Mouse (Mus musculus) brain, embryonic 14.5 days (tissue): Measurements from ENCODE around the gene 1700030K09Rik. TPM values are rescaled to one million over a fixed set of nuclear protein-coding genes. Genes with fewer than 3 reads are reported as not detected.

Experiments used
- DNase-seq: peaks from one replicate; pipeline ENCODE4 v3.0.0-alpha.2; 2011; ENCODE audit warnings: low read depth
- CTCF ChIP-seq: fragments of 200-500 bp; IDR thresholded peaks from 2 replicates; pipeline ENCODE4 v1.5.1; 2012; ENCODE audit warnings: inconsistent platforms, mild to moderate bottlenecking, moderate library complexity, borderline replicate concordance; ENCODE audit not compliant: insufficient read depth, insufficient read length; ENCODE audit errors: extremely low read depth
- POLR2A ChIP-seq: fragments of 200-500 bp; IDR thresholded peaks from 2 replicates; pipeline ENCODE4 v1.6.1; 2012; ENCODE audit warnings: mild to moderate bottlenecking, inconsistent platforms, borderline replicate concordance; ENCODE audit not compliant: poor library complexity, insufficient read depth, insufficient read length, severe bottlenecking; ENCODE audit errors: extremely low read depth
- polyA plus RNA-seq: library from polyadenylated mRNA; depleted of rRNA; stranded (reverse); fragments of >200 nt; gene quantifications from 2 replicates; pipeline ENCODE4 v1.2.3, GENCODE M21; 2012; rRNA removed

The 1700030K09Rik gene
- polyA plus RNA-seq = 17.3 and 18.7 TPM in 2 replicates

GRCm38 (mm10) chr8:72443338-72443993, at the start of gene 1700030K09Rik, which contains the start of gene Calr3:
Gene 1700030K09Rik, plus strand, starts transcription at chr8:72443880.
Gene Calr3, minus strand, starts transcription at chr8:72443870.
- TF ChIP-seq CTCF (no peak), POLR2A (peak; percentile 22; the same call in 1 of the 2 replicates)
- peak; percentile 100 for DNase-seq

DNA sequence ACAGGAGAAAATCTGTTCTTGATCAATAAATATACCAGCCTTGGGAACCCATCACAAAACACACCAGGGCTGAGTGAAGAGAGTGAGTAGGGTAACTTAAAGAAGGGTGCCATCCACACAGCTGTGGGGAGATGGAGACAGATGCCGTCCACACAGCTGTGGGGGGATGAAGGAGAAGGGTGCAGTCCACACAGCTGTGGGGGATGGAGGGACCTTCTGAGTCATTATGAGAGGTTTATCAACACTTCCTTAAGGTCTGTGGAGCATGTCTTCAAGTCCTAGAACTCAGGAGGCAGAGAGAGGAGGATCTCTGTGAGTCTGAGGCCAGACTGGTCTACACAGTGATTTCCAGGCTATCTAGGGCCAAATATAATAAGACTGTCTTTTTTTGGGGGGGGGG, 42.3 kb upstream of the 1700030K09Rik start:
- DNase-seq = no peak
- TF ChIP-seq CTCF = no peak
- TF ChIP-seq POLR2A = no peak

DNA sequence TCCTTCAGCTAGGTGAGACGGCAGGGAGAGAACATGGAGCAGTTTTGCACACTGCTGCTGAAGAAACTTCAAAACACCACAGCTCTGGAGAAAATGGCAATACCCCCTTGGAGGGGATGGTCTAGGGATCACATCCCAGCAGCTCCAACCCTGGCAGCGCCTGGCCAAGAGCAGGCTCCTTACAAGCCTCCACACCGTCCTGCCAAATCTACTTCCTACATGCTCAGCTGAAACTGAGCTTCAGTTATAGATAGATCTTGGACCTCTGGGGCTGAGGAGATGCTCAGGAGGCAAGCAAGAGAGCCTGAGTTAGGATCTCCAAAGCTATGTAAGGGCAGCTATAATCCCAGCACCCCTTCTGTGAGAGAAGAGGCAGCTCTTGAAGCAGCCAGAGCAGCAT, 40.7 kb upstream of the 1700030K09Rik start:
- no peak for TF ChIP-seq POLR2A
- no peak for TF ChIP-seq CTCF
- no peak for DNase-seq

GRCm38 (mm10) chr8:72407878-72408277, 35.8 kb upstream of the 1700030K09Rik start:
- TF ChIP-seq CTCF (no peak), POLR2A (no peak)
- DNase-seq = no peak

- DNase-seq = no peak
- TF ChIP-seq CTCF (no peak), POLR2A (no peak)
Observed at GRCm38 (mm10) chr8:72409443-72409842, 34.2 kb upstream of the 1700030K09Rik start.

GRCm38 (mm10) chr8:72413839-72414238, 29.8 kb upstream of the 1700030K09Rik start:
- no peak for DNase-seq
- TF ChIP-seq POLR2A (no peak), CTCF (no peak)

GRCm38 (mm10) chr8:72415252-72415651, 28.4 kb upstream of the 1700030K09Rik start:
- DNase-seq = no peak
- TF ChIP-seq CTCF = no peak
- no peak for TF ChIP-seq POLR2A

DNA sequence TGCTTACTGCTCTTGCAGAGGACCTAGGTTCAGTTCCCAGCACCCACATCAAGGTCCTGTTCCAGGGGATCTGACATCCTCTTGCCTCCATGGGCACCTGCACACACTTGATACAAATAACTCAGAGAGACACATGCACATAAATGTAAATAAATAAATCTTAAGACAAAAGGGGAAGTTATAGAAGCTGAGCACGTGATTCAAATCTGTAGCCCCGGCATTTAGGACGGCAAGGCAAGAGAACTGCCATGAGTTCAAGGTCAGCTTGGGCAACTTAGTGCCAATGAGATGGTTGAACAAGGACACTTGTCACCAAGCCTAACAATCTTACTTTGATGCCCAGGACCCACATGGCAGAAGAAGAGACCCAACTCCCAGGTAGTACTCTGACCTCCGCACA, 25.6 kb upstream of the 1700030K09Rik start:
- no peak for DNase-seq
- no peak for TF ChIP-seq CTCF
- no peak for TF ChIP-seq POLR2A

DNA sequence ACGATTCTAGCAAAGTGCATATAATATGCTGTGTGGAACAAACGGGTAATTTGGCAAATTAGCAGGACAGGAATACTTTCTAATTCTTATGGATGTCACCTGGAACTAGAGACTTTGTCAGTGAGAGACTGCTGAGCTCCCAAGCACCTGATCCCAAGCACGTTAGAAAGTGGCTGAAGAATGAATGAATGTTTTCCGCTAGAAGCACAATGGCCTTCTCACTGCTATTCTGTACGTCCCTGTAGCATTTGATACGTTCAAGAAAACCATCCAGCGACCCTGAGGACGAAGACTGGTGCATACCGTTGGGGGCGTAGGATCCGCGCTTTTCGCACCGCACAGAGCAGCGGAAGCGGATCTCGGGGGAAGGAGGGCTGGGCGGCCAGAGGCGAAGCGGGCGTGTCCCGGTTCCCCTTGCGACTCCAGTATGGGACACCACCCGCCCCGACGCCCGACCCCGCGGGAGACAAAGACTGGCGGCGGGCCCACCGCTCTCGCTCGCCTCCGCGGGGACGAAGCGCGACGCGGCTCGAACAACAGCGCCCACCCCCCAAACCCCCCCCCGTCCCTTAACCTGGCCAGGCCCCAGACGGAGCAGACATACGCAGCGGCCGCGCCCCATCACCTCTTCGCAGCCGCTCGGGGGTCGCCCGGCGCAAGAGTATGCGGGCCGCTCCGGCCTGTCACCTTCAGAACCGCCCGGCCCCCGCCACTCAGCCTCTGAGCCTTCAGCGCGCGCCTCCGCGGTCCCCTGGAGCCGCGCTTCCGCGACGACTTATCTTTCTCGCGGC, 22.9 kb upstream of the 1700030K09Rik start:
- peak; percentile 51 for DNase-seq
- TF ChIP-seq POLR2A (no peak), CTCF (no peak)

DNA sequence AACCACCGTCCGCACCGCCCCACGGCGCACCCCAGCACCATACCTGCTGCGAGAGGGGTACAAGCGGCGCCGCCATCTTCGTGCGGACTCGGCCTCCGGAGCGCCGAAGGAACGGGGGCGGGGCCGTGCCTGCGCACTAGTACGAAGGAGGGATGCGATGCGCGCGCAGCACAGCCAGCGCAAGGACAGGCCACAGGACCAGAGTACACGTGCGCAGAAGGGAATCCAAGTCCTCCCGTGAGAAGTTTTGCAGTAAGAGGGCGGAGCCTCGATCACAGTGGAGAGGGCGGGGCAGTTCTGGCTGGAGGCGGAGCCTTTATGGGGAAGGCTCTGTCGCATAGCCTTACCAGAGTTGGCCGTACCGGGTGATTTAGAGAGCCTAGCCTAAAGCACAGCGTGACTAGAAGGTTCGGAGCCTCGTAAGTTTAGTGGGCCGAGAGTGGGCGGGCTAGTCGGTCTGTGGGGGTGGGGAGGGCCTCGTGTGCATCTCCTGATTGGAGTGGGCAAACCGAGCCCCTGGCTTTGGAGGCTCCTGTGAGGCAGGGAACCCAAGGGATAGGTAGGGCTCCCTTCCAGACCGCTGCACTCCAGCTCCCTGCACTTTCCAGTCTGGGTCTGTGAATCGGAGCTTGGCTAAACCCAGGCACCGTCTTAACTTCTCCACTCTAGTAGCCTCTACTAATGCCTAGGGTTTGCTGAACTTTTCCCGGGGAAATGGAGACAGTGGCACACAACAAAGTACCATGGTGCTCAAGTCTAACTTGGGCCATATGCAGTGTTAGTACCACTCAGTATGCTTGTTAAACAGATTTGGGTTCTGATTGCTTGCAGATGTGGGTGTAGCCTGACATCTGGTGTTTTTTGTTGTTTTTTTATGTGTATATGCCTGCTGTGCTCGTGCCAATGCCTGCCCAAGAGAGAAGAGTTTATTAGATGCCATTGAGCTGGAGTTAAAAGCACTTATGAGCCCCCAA, 22.0 kb upstream of the 1700030K09Rik start, which contains the start of gene Eps15l1:
TSS of gene Eps15l1 (minus strand) at position 99 of the 974 bp plus-strand sequence.
- DNase-seq = peak; percentile 100
- TF ChIP-seq CTCF = no peak
- peak; percentile 87 for TF ChIP-seq POLR2A
